Mouse (Mus musculus): ENCODE results near the gene Ugt1a6b. TPM values are rescaled to one million over a fixed set of nuclear protein-coding genes. Genes with fewer than 3 reads are reported as not detected.
A peak's percentile ranks its signal among the peaks of the same experiment; 100 is the strongest.
"Not testable (repeated sequence)": the region's sequence is repeated elsewhere in the genome, so short reads cannot be mapped to it uniquely, and the experiment has no call there.

The Ugt1a6b gene
- total RNA-seq (2014; fragmentation: Nextera tagmentation), result 0.88 and 1.3 TPM in 2 replicates
- total RNA-seq (2017), result 1.5 and 1.6 TPM in 2 replicates

GRCm38 (mm10) chr1:88103019-88103418 lies at the start of gene Ugt1a6b:
Gene Ugt1a6b, plus strand, starts transcription at chr1:88103252.
- ATAC-seq (replicated peaks; ENCODE audit: poor library complexity, severe bottlenecking), result peak; percentile 92

DNA sequence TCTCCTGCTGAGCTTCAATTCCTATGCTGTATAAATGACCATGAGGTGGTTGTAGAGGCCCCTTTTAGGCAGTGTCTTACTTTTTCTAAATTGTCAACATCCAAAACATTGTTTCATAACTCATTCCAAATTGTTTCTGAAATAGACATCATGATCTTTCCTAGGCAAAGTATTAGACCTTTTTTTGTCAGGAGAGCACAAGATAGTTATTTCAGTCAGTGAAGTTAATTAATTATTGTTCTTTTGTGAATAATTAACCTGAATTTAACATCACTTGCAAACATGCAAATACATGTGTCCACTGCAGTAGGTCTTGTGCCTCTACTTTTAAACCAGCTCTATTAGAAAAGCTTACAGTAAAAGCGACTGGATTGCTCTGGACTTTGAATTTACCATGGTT lies 48.0 kb upstream of the Ugt1a6b start, which contains the start of gene Ugt1a10:
Gene Ugt1a10 (plus strand): TSS at position 301 of the 400 bp plus-strand sequence.
- ATAC-seq (replicated peaks; ENCODE audit: poor library complexity, severe bottlenecking), result no peak

GRCm38 (mm10) chr1:88066472-88067102 lies 36.5 kb upstream of the Ugt1a6b start:
- ATAC-seq (replicated peaks; ENCODE audit: poor library complexity, severe bottlenecking), result peak; percentile 90

DNA sequence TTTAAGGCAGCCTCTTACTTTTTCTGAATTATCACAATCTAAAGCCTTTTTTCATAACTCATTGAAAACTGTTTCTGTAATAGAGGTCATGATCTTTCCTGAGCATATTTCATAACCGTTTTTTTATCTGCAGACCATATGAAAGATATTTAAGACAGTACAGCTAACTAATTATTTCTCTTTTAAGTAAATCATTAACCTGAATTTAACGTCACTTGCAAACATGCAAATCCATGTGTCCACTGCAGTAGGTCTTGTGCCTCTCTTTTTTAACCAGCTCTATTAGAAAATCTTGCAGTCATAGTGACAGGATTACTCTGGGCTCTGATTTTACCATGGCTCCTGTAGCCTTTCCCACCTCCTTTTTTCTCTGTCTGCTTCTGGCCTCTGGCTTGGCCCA lies 32.6 kb upstream of the Ugt1a6b start, which contains the start of gene Ugt1a9:
Gene Ugt1a9 (plus strand): TSS at position 306 of the 400 bp plus-strand sequence.
- ATAC-seq (replicated peaks; ENCODE audit: poor library complexity, severe bottlenecking), result no peak

GRCm38 (mm10) chr1:88070902-88071301 lies 32.1 kb upstream of the Ugt1a6b start:
- no peak for ATAC-seq (replicated peaks; ENCODE audit: poor library complexity, severe bottlenecking)

DNA sequence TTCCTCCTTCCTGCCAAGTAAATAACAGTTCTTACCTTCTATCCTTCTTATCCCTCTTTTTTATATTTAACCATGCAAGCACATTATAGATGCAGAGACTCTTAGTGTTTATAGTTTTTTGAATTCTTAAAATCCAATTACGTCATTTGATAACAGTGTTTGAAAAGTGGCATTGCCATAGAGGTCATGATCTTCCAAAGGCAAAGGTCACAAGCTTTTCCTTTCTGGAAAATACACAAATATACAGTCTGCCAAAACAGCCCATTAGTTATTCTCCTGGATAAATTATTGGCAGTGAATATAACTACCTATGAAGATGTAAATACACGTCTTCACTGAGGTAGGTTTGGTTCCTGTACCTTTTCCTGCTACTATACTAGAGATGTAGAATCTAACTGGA lies 28.6 kb upstream of the Ugt1a6b start:
- no peak for ATAC-seq (replicated peaks; ENCODE audit: poor library complexity, severe bottlenecking)

GRCm38 (mm10) chr1:88077128-88077527 lies 25.9 kb upstream of the Ugt1a6b start:
- ATAC-seq (replicated peaks; ENCODE audit: poor library complexity, severe bottlenecking), result peak; percentile 44

DNA sequence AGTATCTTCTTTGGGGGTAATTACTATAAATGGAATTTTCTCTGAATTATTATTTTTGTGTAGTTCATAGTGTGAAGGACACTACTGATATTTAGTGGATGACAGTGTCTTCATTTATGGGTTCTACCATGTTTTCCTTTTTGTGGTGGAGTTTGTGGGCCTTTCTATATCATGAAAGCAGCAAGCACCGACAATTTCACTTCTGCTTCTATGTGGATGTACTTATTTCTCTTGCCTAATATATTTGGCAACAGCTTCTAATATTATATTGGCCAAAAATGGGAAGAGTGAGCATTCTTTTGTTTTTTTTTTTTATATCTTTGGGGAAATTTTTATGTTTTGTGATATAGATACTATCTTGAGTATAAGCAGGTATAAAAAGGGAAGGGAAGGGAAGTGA lies 21.4 kb upstream of the Ugt1a6b start:
- ATAC-seq (replicated peaks; ENCODE audit: poor library complexity, severe bottlenecking), result peak; percentile 94

DNA sequence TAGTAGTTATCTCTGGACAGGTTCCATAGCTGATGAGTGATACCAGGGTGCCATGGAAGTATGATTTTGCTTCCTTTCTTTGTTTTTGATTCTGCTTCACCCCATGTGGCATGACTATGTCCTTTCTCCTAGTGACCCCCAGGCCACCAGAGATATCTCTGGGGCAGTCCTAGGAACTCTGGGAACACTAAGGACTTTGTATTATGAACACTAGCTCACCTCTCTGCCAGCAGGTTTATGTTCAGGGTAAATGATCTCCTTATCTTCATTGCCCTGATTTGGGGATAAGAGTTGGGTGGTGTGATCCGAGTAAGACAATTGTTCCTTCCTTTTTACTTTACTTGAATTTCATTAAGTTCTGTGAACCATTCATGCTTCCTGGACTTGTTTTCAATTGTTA lies 16.9 kb upstream of the Ugt1a6b start:
- ATAC-seq (replicated peaks; ENCODE audit: poor library complexity, severe bottlenecking), result no peak

- ATAC-seq (replicated peaks; ENCODE audit: poor library complexity, severe bottlenecking), result no peak
Measured at GRCm38 (mm10) chr1:88087513-88087912, 15.5 kb upstream of the Ugt1a6b start, which contains the start of gene Ugt1a8. Gene Ugt1a8, plus strand, starts transcription at chr1:88087813.

DNA sequence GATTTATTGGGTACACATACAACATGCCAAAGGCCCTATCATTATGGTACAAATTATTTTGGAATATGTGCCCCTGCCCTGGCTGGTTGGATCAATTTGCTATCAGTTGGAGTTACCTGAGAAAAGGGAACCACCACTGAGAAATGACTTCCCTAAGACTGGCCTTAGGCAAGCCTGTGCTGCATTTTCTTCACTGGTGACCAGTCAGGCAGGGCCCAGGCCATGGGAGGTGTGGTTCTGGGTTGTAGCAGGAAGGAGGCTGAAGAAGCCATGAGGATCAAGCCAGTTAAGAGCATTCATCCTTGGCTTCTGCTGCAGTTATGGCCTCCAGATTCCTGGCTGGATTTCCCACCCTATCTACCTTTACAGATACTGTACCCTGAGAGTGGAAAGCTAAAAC lies 10.7 kb upstream of the Ugt1a6b start:
- ATAC-seq (replicated peaks; ENCODE audit: poor library complexity, severe bottlenecking), result peak; percentile 45

DNA sequence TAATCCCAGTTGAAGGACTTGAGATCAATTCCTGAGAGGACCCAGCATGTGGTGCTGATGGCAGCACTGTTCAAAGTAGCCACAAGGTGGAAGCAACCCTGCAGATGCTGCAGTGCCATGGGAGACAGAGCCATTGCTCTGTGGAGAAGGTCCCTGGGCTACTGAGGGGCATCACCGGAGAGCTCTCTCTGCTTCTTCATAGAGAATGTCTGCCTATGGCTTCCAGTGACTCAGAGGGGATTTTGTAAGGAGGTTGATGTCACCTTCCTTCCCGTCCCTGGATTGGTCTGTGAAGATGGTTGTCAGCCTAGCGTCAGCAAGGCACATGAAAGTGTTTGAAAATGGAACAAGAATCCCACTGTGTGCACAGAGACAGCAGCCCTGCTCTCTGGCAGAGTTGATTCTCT lies 8.8 kb upstream of the Ugt1a6b start:
- ATAC-seq (replicated peaks; ENCODE audit: poor library complexity, severe bottlenecking), result peak; percentile 59

DNA sequence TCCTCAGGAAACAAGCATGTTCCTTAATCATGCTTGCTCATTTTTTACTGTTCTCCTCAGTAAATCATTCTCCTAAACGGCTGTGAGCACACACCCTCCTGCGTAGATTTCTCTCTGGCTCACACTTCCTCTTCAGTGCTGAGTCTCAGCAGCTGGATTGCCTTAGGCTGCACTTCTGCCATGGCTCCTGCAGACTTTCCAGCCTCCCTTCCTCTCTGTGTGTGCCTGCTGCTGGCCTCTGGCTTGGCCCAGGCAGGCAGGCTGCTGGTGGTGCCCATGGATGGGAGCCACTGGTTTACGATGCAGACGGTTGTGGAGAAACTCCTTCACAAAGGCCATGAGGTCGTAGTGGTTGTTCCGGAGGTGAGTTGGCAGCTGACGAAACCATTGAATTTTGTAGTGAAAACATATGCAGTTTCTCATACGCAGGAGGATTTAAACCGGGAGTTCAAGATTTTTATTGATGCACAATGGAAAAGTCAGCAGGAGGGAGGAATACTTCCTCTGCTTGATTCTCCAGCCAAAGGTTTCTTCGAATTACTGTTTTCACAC lies 8.0 kb upstream of the Ugt1a6b start, which contains the start of gene Ugt1a7c:
Gene Ugt1a7c (plus strand): TSS at position 122 of the 552 bp plus-strand sequence.
- peak; percentile 72 for ATAC-seq (replicated peaks; ENCODE audit: poor library complexity, severe bottlenecking)

- ATAC-seq (replicated peaks; ENCODE audit: poor library complexity, severe bottlenecking), result peak; percentile 47
Measured at GRCm38 (mm10) chr1:88098546-88098945, 4.5 kb upstream of the Ugt1a6b start.

- not testable (repeated sequence) for ATAC-seq (replicated peaks; ENCODE audit: poor library complexity, severe bottlenecking)
Measured at GRCm38 (mm10) chr1:88099691-88100090, 3.4 kb upstream of the Ugt1a6b start.

- ATAC-seq (replicated peaks; ENCODE audit: poor library complexity, severe bottlenecking), result not testable (repeated sequence)
Measured at GRCm38 (mm10) chr1:88103697-88104468, 831 bp downstream of the Ugt1a6b start.

GRCm38 (mm10) chr1:88104667-88105430 lies 1.8 kb downstream of the Ugt1a6b start:
- no peak for ATAC-seq (replicated peaks; ENCODE audit: poor library complexity, severe bottlenecking)

GRCm38 (mm10) chr1:88105656-88106055 lies 2.6 kb downstream of the Ugt1a6b start:
- no peak for ATAC-seq (replicated peaks; ENCODE audit: poor library complexity, severe bottlenecking)

DNA sequence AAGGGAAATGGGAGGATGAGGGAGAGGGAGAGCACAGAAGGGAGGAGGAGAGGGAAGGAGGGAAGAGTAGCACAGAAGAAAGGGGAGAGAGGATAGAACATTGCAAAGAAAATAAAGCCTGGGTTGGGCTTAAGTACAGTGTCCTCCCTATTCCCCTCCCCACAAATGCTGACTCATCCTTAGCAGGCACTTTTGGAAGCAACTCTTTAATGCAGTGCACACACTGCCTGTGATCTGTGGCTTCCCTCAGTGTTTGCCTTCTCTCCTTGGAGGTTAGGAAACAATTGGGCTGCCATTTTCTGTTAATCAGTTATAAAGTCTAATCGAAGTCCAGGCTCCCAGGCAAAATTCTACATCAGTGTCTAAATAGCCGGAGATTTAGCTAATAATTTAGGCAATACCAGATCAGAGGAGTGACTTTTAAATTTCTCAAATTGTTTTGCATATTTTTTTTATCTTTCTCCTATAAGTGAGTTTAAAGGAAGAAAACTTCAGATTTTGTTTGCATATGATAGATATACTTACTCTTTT lies 6.0 kb downstream of the Ugt1a6b start:
- peak; percentile 56 for ATAC-seq (replicated peaks; ENCODE audit: poor library complexity, severe bottlenecking)

GRCm38 (mm10) chr1:88109604-88110003 lies 6.6 kb downstream of the Ugt1a6b start:
- ATAC-seq (replicated peaks; ENCODE audit: poor library complexity, severe bottlenecking), result not testable (repeated sequence)
